Mouse (Mus musculus): ENCODE measurements around the gene Rerg.
"Not testable (repeated sequence)": the region's sequence is repeated elsewhere in the genome, so short reads cannot be mapped to it uniquely, and the experiment has no call there.

Gene Rerg

DNA sequence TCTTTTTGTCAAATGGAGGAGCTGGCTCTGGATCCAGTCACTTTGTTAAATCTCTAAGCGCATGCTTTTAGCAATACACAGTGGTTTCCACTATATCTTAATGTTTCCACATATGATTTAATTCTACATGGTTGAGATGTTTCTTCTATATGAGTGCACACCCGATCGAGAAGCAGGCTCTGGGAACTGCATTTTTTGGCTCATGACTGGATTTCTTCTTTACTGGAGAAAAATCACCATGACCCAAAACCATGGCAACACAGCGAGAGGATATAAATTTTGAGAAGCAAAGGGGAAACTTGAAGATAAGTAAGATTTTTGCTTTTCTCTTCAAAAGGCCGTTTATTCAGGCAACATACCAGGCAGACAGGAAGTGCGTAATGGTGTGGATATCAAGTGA, 94.1 kb downstream of the Rerg start:
- no peak for DNase-seq (ENCODE audit: low spot score)

DNA sequence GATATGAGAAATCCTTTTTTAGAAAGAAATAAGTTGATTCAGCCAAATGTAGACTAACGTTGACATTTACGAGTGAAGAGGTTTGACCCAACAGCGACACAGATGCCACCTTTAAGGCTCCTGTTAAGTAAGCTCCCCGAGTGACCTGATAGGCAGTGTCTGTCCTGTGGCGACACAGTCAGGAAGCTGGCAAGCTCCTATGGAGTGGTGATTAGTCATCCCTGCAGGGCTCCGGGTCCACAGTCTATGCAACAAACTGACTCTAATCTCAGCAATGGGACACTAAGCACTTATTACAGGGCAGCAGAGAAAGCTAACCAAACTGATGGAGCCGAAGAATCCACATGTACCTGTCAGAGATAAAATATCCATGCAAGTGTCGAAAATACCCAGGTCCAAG, 98.0 kb downstream of the Rerg start:
- DNase-seq (ENCODE audit: low spot score) = no peak

DNA sequence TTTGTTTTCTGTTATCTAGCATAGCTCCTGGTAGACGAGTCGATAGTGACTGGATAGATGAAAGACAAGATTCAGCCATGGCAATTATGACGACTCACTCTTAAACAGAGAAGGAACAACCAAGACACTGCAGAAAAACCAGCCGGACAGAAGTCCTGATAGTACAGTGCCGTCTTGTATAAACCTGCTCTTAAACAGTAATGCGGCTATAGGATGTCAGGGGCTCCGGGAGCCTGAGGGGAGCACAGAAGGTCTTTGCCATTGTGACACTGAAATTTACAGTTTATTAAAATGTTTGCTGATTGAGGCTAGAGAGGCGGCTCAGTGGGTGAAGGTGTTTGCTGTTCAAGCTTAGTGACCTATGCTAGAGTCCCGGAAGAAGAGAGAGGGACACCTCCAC, 98.8 kb downstream of the Rerg start:
- DNase-seq (ENCODE audit: low spot score) = no peak

DNA sequence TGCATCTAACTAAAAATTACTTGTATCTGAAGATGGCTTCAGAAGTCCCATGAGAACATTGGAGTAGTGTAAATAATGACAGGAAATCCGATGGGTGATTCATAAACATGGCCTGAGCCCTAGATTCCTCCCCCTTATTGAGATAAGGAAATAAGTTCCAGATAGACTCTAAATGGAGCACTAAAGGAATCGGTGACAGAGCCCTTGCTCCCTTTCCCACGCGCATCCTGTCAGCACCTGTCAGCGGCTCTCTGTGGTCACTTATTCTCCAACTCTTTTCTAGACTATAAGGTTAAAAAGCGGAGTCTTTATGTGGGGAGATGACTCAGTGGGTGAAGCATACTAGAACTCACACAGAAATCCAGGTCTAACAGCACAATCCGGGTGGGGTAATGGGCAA, 104.8 kb downstream of the Rerg start:
- DNase-seq (ENCODE audit: low spot score) = no peak

DNA sequence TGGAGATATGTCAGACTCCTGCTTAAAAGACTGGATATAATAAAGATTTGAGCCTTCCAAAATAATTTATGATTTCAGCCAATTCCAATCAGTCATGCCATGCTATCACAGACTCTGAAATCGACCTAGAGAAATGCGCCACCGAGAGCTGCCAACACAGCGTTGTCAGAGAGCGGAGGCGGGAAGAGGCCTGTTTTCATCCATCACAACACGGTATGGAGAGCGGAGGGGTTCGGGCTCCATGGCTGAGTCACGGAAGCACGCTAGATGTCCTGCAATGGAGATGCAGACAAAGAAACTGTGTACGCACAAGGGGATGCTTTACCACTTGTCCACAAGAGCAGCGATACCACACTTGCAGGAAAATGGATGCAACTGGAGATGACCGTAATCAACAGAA, 105.5 kb downstream of the Rerg start:
- DNase-seq (ENCODE audit: low spot score) = no peak

DNA sequence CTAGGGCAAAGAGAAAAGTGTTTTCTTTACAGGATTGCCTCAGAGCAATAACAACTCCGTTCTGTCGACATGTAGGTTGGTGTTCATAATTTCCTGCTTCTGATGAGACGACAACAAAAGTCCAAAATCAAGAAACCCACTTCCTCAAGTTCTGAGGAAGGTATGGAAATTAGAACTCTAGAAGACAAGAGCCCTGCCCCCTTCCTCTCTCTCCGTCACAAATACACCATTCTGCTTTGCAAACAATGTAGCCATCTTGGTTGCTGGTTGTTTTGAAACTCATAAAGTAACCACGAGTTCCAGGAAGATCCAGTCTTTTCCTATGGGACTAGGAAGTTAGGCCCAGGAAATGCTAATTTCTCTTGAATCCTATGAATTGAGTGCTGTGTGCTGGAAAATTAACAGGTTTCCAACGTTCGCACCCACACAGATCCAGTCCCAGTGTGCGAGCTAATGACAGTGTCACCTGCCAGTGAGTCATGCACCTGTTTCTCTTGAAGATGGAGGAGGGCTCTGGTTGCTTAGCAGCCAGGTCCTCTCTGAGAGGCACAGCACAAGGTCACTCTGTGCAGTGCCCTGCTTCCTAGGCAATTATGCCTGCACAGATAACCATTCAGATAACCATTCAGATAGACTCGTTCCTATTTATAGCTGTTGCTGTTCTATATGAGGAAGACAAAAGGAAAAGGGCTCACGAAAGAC, 106.9 kb downstream of the Rerg start:
- no peak for DNase-seq (ENCODE audit: low spot score)

DNA sequence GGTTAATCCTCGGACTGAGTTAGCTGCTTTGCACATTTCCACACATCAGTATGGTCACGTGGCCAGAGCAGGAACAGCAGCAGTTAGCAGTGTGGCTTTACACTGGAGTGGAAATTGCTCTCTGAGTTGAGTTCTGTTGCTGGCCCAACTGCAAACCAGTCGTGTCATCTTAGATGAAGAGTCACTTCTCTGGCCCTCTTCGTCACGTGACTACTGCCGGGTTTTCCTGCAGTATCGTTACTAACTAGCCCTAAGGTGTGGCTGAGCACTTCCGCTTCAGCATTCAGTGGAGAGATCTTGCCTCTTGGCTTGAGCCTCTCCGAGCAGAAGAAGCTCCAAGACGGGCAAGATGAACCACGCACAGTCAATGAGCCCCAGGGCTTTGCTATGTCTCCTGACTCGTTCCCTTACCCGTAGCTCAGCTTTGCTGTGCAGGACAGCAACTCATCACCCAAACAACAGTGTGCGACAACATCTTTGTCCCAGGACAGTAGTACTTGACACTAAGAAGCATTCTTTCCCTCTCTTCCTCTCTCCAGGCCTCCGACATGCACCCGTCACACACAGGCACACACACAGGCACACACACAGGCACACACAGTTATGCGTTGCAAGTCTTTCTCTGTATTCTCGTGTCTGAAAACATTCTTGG, 108.3 kb downstream of the Rerg start:
- no peak for DNase-seq (ENCODE audit: low spot score)

DNA sequence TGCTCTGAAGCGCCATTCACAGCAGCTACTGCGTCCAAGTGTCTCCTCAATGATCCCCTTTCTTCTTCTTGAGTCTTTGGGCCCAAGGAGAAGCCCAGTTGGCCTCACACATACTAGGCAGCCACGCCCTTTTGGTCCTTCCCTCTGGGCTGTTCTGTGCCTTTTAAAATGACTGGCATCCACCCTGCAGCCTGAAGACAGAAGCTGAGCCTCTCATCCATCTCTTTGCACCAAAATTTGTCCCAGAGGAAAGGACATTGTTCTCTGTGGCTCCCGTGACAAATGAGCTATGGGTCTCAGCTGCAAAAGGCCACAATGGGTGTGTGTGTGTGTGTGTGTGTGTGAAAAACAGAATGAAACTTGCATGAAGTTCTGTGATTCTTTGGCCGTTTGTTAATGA, 109.7 kb downstream of the Rerg start:
- no peak for DNase-seq (ENCODE audit: low spot score)

DNA sequence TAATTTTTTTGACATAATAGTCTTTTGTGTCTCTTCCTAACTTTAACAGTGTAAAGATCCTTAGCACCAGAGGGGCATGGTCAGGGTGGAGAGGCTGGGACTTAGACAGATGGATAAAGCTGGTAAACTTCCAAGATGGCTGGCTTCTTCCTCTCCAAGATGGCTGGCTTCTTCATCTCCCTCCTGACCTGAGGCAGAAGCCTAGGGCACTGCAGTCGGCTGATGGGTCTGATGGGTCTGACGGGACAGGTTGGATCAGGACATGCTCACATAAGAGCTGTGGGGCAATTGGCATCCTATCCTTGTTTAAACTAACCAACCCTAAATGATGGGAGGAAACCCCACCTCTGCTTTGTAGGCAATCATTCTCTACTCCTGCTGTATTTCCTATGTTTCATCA, 112.0 kb downstream of the Rerg start:
- no peak for DNase-seq (ENCODE audit: low spot score)

DNA sequence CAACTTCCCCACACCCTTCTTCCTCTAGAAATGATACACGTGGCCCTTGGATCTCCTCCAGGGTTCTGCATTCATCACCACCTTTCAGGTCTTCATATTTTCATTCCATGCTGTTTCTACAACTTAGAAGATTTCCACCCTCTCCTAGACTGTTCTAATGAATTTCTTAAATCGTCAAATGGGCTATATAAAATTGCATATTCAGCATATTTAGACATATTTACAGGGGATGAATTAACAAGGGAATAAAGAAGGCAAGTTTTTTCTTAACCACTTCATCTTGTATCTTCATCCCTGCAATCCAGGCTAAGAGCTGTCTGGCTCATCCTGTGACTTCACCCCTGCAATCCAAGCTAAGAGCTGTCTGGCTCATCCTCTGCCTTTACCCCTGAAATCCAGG, 116.2 kb downstream of the Rerg start:
- no peak for DNase-seq (ENCODE audit: low spot score)

DNA sequence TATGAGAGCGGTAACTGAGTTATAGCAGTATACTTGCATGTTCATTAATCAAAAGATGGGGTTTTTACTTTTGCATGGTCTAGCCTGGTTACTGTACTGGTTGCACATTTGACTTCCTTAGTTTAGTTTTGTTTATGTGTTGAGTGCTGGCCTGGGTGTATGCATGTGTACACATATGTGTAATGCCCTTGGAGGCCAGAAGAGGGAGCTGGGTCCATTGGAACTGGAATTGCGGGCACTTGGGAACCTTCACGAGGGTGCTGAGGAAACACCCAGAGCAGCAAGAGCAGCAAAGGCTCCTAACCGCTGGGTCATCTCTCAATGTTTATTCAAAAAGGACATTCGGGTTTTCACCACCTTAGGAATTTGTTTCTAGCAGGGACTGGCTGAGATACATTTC, 116.8 kb downstream of the Rerg start:
- peak; percentile 67 for DNase-seq (ENCODE audit: low spot score)

DNA sequence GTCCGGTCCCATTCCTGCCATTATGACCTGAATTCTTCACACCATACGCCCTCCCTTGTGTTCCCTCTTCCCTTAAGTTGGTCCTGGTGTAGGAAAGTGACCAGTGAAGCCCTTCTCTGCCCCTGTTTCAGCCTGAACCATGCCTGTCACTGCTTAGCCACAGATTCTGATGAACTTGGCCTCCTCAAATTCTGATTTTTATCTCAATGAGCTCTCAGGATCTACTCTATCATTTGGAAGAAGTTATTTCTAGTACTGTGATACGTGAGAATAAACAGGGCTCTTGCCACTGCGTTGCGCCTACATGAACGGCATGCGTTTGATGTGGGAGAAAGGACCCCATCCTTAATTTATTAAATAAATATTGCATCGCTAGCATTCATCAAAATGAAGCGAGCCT, 117.3 kb downstream of the Rerg start:
- peak; percentile 10 for DNase-seq (ENCODE audit: low spot score)

DNA sequence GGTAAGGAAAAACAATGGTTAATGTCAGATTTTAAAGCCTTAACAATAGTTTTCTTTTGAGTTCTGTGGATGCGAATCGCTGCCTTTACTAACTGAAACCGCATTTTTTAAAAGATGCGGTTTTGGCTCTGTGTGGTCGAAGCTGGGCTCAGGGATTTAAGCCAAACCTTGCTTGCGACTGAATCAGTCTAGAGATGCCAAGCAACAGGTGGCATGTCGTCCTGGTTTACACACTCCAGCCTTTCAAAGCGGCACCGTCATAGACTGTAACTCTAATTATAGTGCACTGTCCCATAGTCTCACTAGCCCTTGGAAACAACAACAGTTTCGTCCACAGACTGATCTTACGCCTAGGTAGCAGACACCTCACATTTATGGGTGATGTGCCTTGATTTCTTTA, 123.3 kb downstream of the Rerg start:
- DNase-seq (ENCODE audit: low spot score) = no peak

DNA sequence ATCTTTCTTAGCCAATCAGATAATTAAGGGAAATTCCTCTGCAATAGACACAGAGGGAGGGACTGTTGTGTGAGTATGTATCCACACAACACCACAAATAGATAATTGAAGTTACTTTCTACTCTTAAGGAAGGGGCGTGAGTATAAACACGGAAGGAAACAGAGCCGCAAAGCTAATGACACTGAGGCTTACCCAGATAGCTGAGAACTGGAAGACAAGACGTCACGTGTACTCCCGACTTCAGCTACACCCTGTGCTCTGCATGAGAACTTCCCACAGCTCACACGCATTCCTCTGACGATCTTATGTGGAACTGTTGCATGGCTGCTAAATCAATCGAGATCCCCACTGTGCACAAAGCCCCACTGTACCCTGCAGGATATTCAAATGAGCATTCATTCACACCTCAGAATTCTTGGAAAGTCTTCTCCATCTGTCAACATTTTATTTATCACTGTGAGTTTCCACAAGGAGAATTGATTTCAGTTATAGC, 125.2 kb downstream of the Rerg start:
- no peak for DNase-seq (ENCODE audit: low spot score)

DNA sequence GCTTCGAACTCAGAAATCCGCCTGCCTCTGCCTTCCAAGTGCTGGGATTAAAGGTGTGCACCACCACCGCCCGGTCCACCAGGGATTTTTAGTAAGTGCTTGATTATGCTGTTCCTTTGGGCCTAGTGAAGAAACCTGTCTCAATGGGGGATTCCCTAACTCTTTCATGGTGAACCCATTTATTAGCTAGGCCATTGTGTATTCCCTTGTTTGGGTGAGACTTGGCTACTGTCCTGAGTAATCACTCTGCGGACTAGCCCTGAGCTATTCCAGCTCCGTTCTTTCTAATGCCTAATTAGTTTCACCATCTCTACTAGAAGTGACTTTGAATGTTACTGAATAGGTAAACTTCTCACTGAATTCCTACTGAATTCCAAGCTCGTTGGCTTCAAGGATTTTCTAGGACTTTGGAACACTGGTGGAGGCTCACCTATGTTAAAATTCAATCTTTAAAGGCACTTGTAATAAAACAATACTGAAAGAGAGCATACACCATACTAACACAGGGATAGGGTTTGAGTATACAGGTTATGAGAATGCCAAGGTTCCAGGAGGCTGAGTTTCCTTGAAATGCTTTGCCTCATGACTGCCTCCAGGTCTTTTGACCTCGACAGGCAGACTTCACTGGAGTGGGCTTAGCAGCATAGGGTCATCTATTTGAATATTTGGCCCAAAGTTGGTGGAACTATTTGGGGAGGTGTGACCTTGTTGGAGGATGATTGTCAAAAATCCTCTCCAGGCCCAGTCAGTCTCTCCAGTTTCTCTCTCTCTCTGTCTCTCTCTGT, 134.5 kb downstream of the Rerg start:
- DNase-seq (ENCODE audit: low spot score) = not testable (repeated sequence)

DNA sequence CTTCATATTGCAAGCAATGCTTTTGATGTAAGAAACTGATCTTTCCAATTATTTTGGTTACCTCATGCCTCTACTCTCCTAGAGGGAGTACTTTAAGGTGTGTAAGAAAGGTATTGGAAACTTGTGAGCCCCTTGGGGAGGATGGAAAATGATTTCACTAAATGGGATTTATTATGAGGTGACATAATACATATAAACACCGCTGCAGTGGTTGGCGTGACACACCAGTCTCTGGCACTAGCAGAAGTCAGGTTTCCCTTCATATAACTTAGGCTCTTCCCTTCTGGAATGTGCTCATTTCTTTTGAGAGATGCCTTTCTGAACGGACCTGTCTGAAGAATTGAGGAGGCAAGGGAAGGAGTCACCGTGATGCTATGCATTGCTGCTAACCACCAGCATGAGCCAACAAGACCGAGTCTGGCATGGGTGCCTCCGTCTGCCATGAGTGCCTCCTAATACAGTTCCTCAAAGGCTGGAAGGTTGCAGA, 139.6 kb downstream of the Rerg start:
- DNase-seq (ENCODE audit: low spot score) = no peak

DNA sequence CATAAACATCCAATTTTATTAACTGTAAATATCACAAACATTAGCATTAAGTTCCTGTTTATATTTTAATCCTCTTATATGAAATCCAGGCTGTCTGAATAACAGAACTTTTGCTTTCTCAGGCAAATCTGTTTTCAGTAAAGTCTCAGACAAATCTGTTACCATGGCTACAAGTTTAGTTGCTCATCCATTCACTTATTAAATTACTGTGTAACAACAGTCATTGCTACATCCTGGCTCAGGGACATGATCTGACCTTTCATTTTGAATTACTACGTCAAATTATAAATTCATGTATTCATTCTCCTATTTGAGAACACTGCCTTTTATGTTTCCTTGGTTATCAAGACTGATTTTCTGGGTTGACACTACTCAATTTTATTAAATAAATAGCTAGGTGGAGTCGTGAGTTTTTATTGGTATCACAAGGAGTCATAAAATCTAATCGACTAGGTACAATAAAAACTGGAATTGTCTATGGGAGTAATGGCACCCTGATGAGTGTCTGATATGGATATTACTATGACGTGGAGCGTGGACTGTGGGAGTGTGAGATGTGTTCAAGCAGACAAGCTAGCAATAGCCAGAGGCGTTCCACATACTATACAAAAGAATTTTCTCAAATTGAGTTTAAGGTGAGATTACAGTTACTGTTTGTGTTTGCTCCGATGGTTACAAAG, 140.2 kb downstream of the Rerg start:
- no peak for DNase-seq (ENCODE audit: low spot score)

DNA sequence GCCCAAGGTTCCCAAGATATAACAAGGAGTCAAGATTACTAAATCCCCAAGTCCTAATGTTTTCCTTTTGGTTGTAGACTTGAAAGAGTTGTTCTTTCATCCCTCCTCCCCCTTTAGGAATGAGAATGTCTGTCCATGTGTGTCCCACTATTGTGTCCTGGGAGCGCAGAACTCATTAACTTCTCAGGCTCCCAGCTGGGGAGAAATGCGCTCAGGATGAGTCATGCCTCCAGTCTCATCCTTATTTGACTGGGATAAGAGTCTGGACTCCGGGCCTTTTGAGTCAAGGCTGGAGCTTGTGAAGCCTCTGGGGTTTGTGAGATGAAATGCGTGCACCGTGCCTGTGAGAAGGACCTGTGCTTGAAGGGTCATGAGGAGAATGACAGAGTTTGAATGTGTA, 144.8 kb downstream of the Rerg start:
- no peak for DNase-seq (ENCODE audit: low spot score)

DNA sequence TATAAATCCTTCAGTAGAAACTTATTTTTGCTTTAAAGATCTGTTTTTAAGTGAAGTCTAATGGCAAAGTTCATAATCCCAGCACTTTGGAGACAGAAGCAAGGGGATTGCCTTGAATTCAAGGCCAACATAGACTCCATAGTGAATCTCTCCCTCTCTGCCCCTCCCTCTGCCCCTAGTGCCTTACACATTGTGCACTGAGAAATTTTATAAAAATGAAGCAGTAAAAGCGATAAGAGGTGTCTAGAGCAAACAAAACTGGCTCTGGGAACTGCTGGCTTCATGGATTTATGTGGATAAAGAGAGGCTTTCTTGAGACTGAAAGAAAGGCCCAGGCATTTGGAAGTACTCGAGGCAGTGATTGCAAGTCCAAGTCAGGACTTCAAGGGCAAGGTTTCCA, 145.8 kb downstream of the Rerg start:
- DNase-seq (ENCODE audit: low spot score) = no peak

DNA sequence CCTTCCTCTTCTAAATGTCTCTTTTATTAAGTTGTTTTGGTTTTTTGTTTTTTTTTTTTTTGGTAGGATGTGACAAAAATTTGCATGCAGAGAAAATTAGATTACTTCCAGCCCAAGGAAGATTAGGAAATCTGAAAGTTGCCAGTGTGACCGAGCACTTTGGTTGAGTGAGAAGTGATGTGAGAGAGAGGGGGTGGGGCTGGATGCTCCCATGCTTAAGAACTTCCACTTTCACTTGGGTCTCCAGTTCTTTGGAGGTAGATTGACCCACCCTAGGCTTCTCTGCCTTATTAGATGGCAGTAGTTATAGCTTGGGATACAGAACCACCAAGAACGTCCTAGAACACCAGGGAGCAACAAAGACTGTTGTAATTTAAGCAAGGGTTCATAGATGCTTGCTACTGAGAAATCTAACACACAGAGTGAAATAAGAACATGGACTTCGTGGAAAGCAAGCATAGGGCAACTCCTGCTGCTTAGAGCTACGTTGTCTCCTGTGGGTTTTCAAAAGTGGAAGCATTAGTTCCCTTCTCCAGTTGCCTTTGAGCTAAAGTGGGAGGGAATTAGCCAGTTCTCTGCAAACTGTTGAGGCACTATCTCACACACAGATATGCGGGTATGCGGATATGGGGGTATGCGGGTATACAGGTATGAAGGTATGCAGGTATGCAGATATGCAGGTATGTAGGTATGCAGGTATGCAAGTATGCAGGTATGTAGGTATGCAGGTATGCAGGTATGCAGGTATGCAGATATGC, 152.9 kb downstream of the Rerg start:
- DNase-seq (ENCODE audit: low spot score) = no peak

DNA sequence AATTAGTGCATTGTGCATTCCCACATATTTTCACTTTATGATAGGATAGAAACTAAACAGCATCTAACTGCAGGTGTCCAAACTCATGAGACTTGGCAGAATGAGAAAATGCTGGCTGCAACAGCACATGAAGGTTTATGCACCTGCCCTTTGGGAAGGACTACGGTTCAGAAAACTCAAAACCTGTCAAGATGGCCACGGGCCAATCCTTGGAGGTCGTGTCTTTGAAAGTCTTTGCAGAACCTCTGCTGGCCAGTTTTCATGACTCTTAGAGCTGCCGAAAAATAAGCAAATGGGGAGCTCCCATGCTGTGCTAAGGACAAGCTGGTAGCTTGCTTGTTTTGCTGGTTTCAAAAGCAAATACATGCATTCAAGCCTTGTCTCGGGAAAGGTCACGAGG, 156.0 kb downstream of the Rerg start:
- no peak for DNase-seq (ENCODE audit: low spot score)

DNA sequence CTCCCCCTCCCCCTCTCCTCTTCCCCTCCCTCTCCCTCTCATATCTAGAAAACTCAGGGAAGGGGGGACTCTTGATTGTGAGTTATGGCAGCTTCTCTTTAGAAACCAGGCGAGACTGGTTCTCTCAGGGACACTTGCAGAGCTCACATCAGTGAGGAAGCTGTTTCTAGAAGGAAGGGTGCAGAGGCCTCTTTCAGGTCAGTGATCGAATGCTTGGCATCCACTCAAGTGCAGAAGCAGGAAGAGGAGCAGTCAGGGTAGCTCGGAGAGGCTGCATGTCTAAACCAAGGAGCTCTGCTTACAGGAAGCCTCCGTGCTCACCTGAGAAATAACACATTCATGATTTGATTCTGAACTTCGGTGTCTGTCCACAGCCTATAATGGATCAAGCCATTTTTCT, 159.1 kb downstream of the Rerg start:
- DNase-seq (ENCODE audit: low spot score) = no peak
